Mouse (Mus musculus) MEL (cell line): ENCODE measurements at regions not wholly inside any gene's neighbourhood (a gene's known extent, or its start where the extent isn't known, plus 50 kb on each side); places are given as distances from the start of the nearest gene placed in this dataset.

Experiments used
- DNase-seq: peaks from one replicate; pipeline ENCODE4 v3.0.0; 2011; ENCODE audit warnings: low read depth, low spot score
- H3K27ac ChIP-seq: 2 replicates; pipeline ENCODE4 v1.5.1; 2012; ENCODE audit warnings: low read depth, mild to moderate bottlenecking, control low read depth, low read length, moderate library complexity; ENCODE audit not compliant: control insufficient read depth
- H3K27me3 ChIP-seq, 2 experiments: fragments of 150-350 bp in 1 of 2; sonication (generic) in 1 of 2; 2 replicates each; pipeline ENCODE4 v1.6.1; 2012; ENCODE audit warnings: low read length in 2 of 2, mild to moderate bottlenecking in 2 of 2, improper control_type of control experiment in 1 of 2, moderate library complexity in 1 of 2; ENCODE audit not compliant: insufficient read depth in 2 of 2, control insufficient read depth in 1 of 2
- H3K36me3 ChIP-seq, 2 experiments: 2 replicates each; pipeline ENCODE4 v1.6.1; 2012 to 2014; ENCODE audit warnings: low read length in 2 of 2, improper control_type of control experiment in 1 of 2, inconsistent platforms in 1 of 2, mild to moderate bottlenecking in 1 of 2; ENCODE audit not compliant: insufficient read depth in 2 of 2, control insufficient read depth in 1 of 2
- H3K4me1 ChIP-seq, 2 experiments: fragments of 150-350 bp in 1 of 2; sonication (generic) in 1 of 2; 2 replicates each; pipeline ENCODE4 v1.6.1; 2012; ENCODE audit warnings: low read length in 2 of 2, improper control_type of control experiment in 1 of 2, mild to moderate bottlenecking in 1 of 2; ENCODE audit not compliant: insufficient read depth in 2 of 2, control insufficient read depth in 1 of 2
- H3K4me3 ChIP-seq, 2 experiments: fragments of 150-350 bp in 1 of 2; sonication (generic) in 1 of 2; 2 replicates each; pipeline ENCODE4 v1.5.1; 2012; ENCODE audit warnings: low read depth in 2 of 2, low read length in 2 of 2, mild to moderate bottlenecking in 2 of 2, moderate library complexity in 2 of 2, control low read depth in 1 of 2, improper control_type of control experiment in 1 of 2; ENCODE audit not compliant: control insufficient read depth in 1 of 2, insufficient read depth in 1 of 2
- H3K79me2 ChIP-seq: 2 replicates; pipeline ENCODE4 v1.6.1; 2012; ENCODE audit warnings: mild to moderate bottlenecking, low read length, moderate library complexity; ENCODE audit not compliant: control insufficient read depth, poor library complexity, insufficient read depth
- H3K9ac ChIP-seq: 2 replicates; pipeline ENCODE4 v1.6.1; 2012; ENCODE audit warnings: low read depth, mild to moderate bottlenecking, control low read depth, low read length, moderate library complexity; ENCODE audit not compliant: control insufficient read depth, poor library complexity, severe bottlenecking
- H3K9me3 ChIP-seq: fragments of 150-350 bp; sonication (generic); replicated peaks from 2 replicates; pipeline ENCODE4 v1.6.1; 2012; ENCODE audit warnings: mild to moderate bottlenecking, low read length, improper control_type of control experiment, moderate library complexity; ENCODE audit not compliant: insufficient read depth
- BHLHE40 ChIP-seq: IDR thresholded peaks from 2 replicates; pipeline ENCODE4 v1.6.1; 2012; ENCODE audit warnings: low read depth, mild to moderate bottlenecking, inconsistent platforms, low read length, improper control_type of control experiment, borderline replicate concordance
- CHD1 ChIP-seq: IDR thresholded peaks from 2 replicates; pipeline ENCODE4 v1.6.1; 2012; ENCODE audit warnings: low read depth, mild to moderate bottlenecking, inconsistent platforms, low read length, improper control_type of control experiment
- CHD2 ChIP-seq: IDR thresholded peaks from 2 replicates; pipeline ENCODE4 v1.6.1; 2011; ENCODE audit warnings: low read length, improper control_type of control experiment
- CTCF ChIP-seq, 3 experiments: IDR thresholded peaks in 2 of 3; conservative IDR thresholded peaks in 1 of 3; 2 replicates each; pipeline ENCODE4 v1.5.1; 2011 to 2012; ENCODE audit warnings: low read length in 3 of 3, low read depth in 2 of 3, mild to moderate bottlenecking in 2 of 3, improper control_type of control experiment in 1 of 3, inconsistent platforms in 1 of 3, mixed read lengths in 1 of 3, moderate library complexity in 1 of 3; ENCODE audit not compliant: control insufficient read depth in 1 of 3, insufficient read depth in 1 of 3, poor library complexity in 1 of 3, severe bottlenecking in 1 of 3
- E2F4 ChIP-seq: IDR thresholded peaks from 2 replicates; pipeline ENCODE4 v1.6.1; 2011; ENCODE audit warnings: low read depth, low read length, improper control_type of control experiment, borderline replicate concordance
- ELF1 ChIP-seq: IDR thresholded peaks from 2 replicates; pipeline ENCODE4 v1.6.1; 2014; ENCODE audit warnings: low read depth, mild to moderate bottlenecking, inconsistent platforms, low read length, improper control_type of control experiment, moderate library complexity
- EP300 ChIP-seq, 2 experiments: IDR thresholded peaks; 2 replicates each; pipeline ENCODE4 v1.6.1; 2011; ENCODE audit warnings: improper control_type of control experiment in 2 of 2, low read length in 2 of 2, low read depth in 1 of 2, mild to moderate bottlenecking in 1 of 2
- ETS1 ChIP-seq: IDR thresholded peaks from 2 replicates; pipeline ENCODE4 v1.6.1; 2012; ENCODE audit warnings: low read depth, mild to moderate bottlenecking, inconsistent platforms, low read length, improper control_type of control experiment, moderate library complexity
- GABPA ChIP-seq: IDR thresholded peaks from 2 replicates; pipeline ENCODE4 v1.6.1; 2012; ENCODE audit warnings: low read depth, mild to moderate bottlenecking, inconsistent platforms, low read length, improper control_type of control experiment, moderate library complexity
- GATA1 ChIP-seq: IDR thresholded peaks from 2 replicates; pipeline ENCODE4 v1.6.1; 2011; ENCODE audit warnings: low read depth, low read length, improper control_type of control experiment
- KAT2A ChIP-seq: conservative IDR thresholded peaks from 2 replicates; pipeline ENCODE4 v1.6.1; 2012; ENCODE audit warnings: low read depth, low read length, improper control_type of control experiment, inconsistent platforms
- MAZ ChIP-seq: IDR thresholded peaks from 2 replicates; pipeline ENCODE4 v1.6.1; 2012; ENCODE audit warnings: low read depth, mild to moderate bottlenecking, inconsistent platforms, low read length, improper control_type of control experiment
- MEF2A ChIP-seq: IDR thresholded peaks from 2 replicates; pipeline ENCODE4 v1.6.1; 2014; ENCODE audit warnings: low read depth, mild to moderate bottlenecking, inconsistent platforms, low read length, improper control_type of control experiment; ENCODE audit not compliant: poor library complexity, insufficient replicate concordance, severe bottlenecking; ENCODE audit errors: extremely low read depth
- MXI1 ChIP-seq: IDR thresholded peaks from 2 replicates; pipeline ENCODE4 v1.6.1; 2011; ENCODE audit warnings: mild to moderate bottlenecking, low read depth, low read length, improper control_type of control experiment
- MYB ChIP-seq: IDR thresholded peaks from 2 replicates; pipeline ENCODE4 v1.6.1; 2011; ENCODE audit warnings: mild to moderate bottlenecking, low read depth, low read length, improper control_type of control experiment
- NELFE ChIP-seq: IDR thresholded peaks from 2 replicates; pipeline ENCODE4 v1.6.1; 2011; ENCODE audit warnings: low read depth, low read length, improper control_type of control experiment
- POLR2AphosphoS2 ChIP-seq: IDR thresholded peaks from 2 replicates; pipeline ENCODE4 v1.6.1; 2011; ENCODE audit warnings: low read length, improper control_type of control experiment
- RAD21 ChIP-seq: IDR thresholded peaks from 2 replicates; pipeline ENCODE4 v1.6.1; 2011; ENCODE audit warnings: mild to moderate bottlenecking, low read depth, low read length, improper control_type of control experiment
- RCOR1 ChIP-seq: IDR thresholded peaks from 2 replicates; pipeline ENCODE4 v1.6.1; 2012; ENCODE audit warnings: low read depth, mild to moderate bottlenecking, inconsistent platforms, low read length, improper control_type of control experiment
- SIN3A ChIP-seq: IDR thresholded peaks from 2 replicates; pipeline ENCODE4 v1.6.1; 2012; ENCODE audit warnings: low read length, improper control_type of control experiment, inconsistent platforms
- SMC3 ChIP-seq: IDR thresholded peaks from 2 replicates; pipeline ENCODE4 v1.6.1; 2011; ENCODE audit warnings: low read depth, low read length, improper control_type of control experiment
- TCF12 ChIP-seq: IDR thresholded peaks from 2 replicates; pipeline ENCODE4 v1.6.1; 2014; ENCODE audit warnings: low read depth, mild to moderate bottlenecking, inconsistent platforms, low read length, improper control_type of control experiment, moderate library complexity
- UBTF ChIP-seq: IDR thresholded peaks from 2 replicates; pipeline ENCODE4 v1.6.1; 2012; ENCODE audit warnings: low read depth, mild to moderate bottlenecking, inconsistent platforms, low read length, improper control_type of control experiment, moderate library complexity, borderline replicate concordance; ENCODE audit not compliant: insufficient read depth
- USF2 ChIP-seq, 2 experiments: IDR thresholded peaks; 2 replicates each; pipeline ENCODE4 v1.6.1; 2011 to 2012; ENCODE audit warnings: improper control_type of control experiment in 2 of 2, low read length in 2 of 2, borderline replicate concordance in 1 of 2, inconsistent platforms in 1 of 2, low read depth in 1 of 2, mild to moderate bottlenecking in 1 of 2; ENCODE audit not compliant: insufficient read depth in 1 of 2
- ZC3H11A ChIP-seq: IDR thresholded peaks from 2 replicates; pipeline ENCODE4 v1.6.1; 2012; ENCODE audit warnings: low read depth, mild to moderate bottlenecking, inconsistent platforms, low read length, improper control_type of control experiment
- ZKSCAN1 ChIP-seq: IDR thresholded peaks from 2 replicates; pipeline ENCODE4 v1.6.1; 2012; ENCODE audit warnings: low read depth, mild to moderate bottlenecking, inconsistent platforms, low read length, improper control_type of control experiment, moderate library complexity
- ZMIZ1 ChIP-seq: IDR thresholded peaks from 2 replicates; pipeline ENCODE4 v1.6.1; 2012; ENCODE audit warnings: low read depth, mild to moderate bottlenecking, inconsistent platforms, low read length, improper control_type of control experiment, moderate library complexity

GRCm38 (mm10) chr4:91080620-91081441 is 319.8 kb downstream of the Elavl2 start:
- peaks cover 0 to 2% of the 10 kb centered on the region in 2 experiments; a peak in 2 of 4 replicates for H3K36me3 ChIP-seq
- H3K4me3 ChIP-seq = no peak overlapping the region
- no peak overlapping the region for H3K9ac ChIP-seq
- H3K27me3 ChIP-seq = no peaks in the 10 kb centered on the region
- H3K79me2 ChIP-seq = no peaks in the 10 kb centered on the region
- peaks cover 0 to 2% of the 10 kb centered on the region in 2 experiments; a peak in 1 of 4 replicates for H3K4me1 ChIP-seq
- no peak overlapping the region for H3K27ac ChIP-seq
- no peaks in the 10 kb centered on the region for H3K9me3 ChIP-seq
- DNase-seq = no peak
- no peak for TF ChIP-seq MAZ
- TF ChIP-seq ZC3H11A = no peak
- TF ChIP-seq RAD21 = no peak
- no peak for TF ChIP-seq NELFE
- no peak for TF ChIP-seq UBTF
- no peak for TF ChIP-seq RCOR1
- TF ChIP-seq BHLHE40 = no peak
- no peak for TF ChIP-seq CHD2
- TF ChIP-seq EP300 (IDR thresholded peaks at IDR 0.05; ENCODE audit: low read depth in 1 of 2, low read length in 2 of 2) = no peak
- TF ChIP-seq MEF2A = no peak
- no peak for TF ChIP-seq GABPA
- TF ChIP-seq KAT2A = no peak
- TF ChIP-seq TCF12 = no peak
- TF ChIP-seq SMC3 = no peak
- TF ChIP-seq POLR2AphosphoS2 = no peak
- no peak for TF ChIP-seq MXI1
- no peak for TF ChIP-seq MYB
- no peak for TF ChIP-seq ELF1
- TF ChIP-seq CHD1 = no peak
- no peak for TF ChIP-seq E2F4
- TF ChIP-seq, all 39 proteins: peak for 0

GRCm38 (mm10) chr4:91071263-91071662 is 329.3 kb downstream of the Elavl2 start:
- no peak overlapping the region for H3K4me3 ChIP-seq
- H3K36me3 ChIP-seq = no peaks in the 10 kb centered on the region
- no peaks in the 10 kb centered on the region for H3K27me3 ChIP-seq
- no peak overlapping the region for H3K27ac ChIP-seq
- DNase-seq = no peak
- H3K4me1 ChIP-seq = no peaks in the 10 kb centered on the region; a peak in 1 of 4 replicates
- H3K79me2 ChIP-seq = no peaks in the 10 kb centered on the region
- TF ChIP-seq MXI1 (no peak), ZMIZ1 (no peak), USF2 (IDR thresholded peaks at IDR 0.05; ENCODE audit: borderline replicate concordance in 1 of 2, insufficient read depth in 1 of 2, low read depth in 1 of 2, low read length in 2 of 2) (no peak), ETS1 (no peak), NELFE (no peak), GATA1 (no peak), CTCF (IDR thresholded peaks at IDR 0.05 in 2 of 3, conservative IDR thresholded peaks at IDR 0.05 in 1 of 3; ENCODE audit: control insufficient read depth in 1 of 3, insufficient read depth in 1 of 3, low read depth in 2 of 3, low read length in 3 of 3, poor library complexity in 1 of 3, severe bottlenecking in 1 of 3) (no peak), ZKSCAN1 (no peak), SIN3A (no peak)
- no peak overlapping the region for H3K9ac ChIP-seq
- no peaks in the 10 kb centered on the region for H3K9me3 ChIP-seq
